Mouse (Mus musculus) lung, embryonic 15.5 days (tissue): ENCODE results near the gene Cnn2. TPM values are rescaled to one million over a fixed set of nuclear protein-coding genes. Genes with fewer than 3 reads are reported as not detected.

Experiments used
- ATAC-seq: fragments of 200-750 bp; cut with Nextera tagmentation; 2 replicates; pipeline ENCODE4 v1.8.0; 2017; ENCODE audit warnings: moderate number of reproducible peaks, borderline replicate concordance; ENCODE audit not compliant: low FRiP score, low TSS enrichment; ENCODE audit errors: extremely low read depth
- H3K27ac ChIP-seq: fragments of 300-500 bp; sonication (generic); 2 replicates; pipeline ENCODE4 v1.5.1; 2015; ENCODE audit warnings: moderate library complexity, mild to moderate bottlenecking, inconsistent platforms
- H3K27me3 ChIP-seq: fragments of 300-500 bp; sonication (generic); 2 replicates; pipeline ENCODE4 v1.6.1; 2015; ENCODE audit warnings: inconsistent platforms
- H3K36me3 ChIP-seq: fragments of 300-500 bp; sonication (generic); 2 replicates; pipeline ENCODE4 v1.6.1; 2015; ENCODE audit warnings: inconsistent platforms
- H3K4me1 ChIP-seq: fragments of 300-500 bp; sonication (generic); 2 replicates; pipeline ENCODE4 v1.6.1; 2015; ENCODE audit warnings: inconsistent platforms
- H3K4me2 ChIP-seq: fragments of 300-500 bp; sonication (generic); 2 replicates; pipeline ENCODE4 v1.6.1; 2015; ENCODE audit warnings: inconsistent platforms, mild to moderate bottlenecking, moderate library complexity
- H3K4me3 ChIP-seq: fragments of 300-500 bp; sonication (generic); 2 replicates; pipeline ENCODE4 v1.5.1; 2015; ENCODE audit warnings: mild to moderate bottlenecking, inconsistent platforms
- H3K9ac ChIP-seq: fragments of 300-500 bp; sonication (generic); 2 replicates; pipeline ENCODE4 v1.6.1; 2015; ENCODE audit warnings: inconsistent platforms
- H3K9me3 ChIP-seq: fragments of 300-500 bp; sonication (generic); 2 replicates; pipeline ENCODE4 v1.6.1; 2016; ENCODE audit warnings: inconsistent platforms
- WGBS: fragments of 180-500 bp; shearing (Covaris S2); methylation state at CpG from one replicate; pipeline ENCODE4 v1.1.7; 2015; 5-methylcytosine and 5-hydroxymethylcytosine counted together
- polyA plus RNA-seq: library from polyadenylated mRNA; unstranded; fragments of >200 nt; fragmentation: Nextera tagmentation; extraction: Ambion mirVana; gene quantifications from 2 replicates; pipeline ENCODE4 v1.2.1, GENCODE M21; 2015

The Cnn2 gene
- 367 and 375 TPM in 2 replicates for polyA plus RNA-seq

DNA sequence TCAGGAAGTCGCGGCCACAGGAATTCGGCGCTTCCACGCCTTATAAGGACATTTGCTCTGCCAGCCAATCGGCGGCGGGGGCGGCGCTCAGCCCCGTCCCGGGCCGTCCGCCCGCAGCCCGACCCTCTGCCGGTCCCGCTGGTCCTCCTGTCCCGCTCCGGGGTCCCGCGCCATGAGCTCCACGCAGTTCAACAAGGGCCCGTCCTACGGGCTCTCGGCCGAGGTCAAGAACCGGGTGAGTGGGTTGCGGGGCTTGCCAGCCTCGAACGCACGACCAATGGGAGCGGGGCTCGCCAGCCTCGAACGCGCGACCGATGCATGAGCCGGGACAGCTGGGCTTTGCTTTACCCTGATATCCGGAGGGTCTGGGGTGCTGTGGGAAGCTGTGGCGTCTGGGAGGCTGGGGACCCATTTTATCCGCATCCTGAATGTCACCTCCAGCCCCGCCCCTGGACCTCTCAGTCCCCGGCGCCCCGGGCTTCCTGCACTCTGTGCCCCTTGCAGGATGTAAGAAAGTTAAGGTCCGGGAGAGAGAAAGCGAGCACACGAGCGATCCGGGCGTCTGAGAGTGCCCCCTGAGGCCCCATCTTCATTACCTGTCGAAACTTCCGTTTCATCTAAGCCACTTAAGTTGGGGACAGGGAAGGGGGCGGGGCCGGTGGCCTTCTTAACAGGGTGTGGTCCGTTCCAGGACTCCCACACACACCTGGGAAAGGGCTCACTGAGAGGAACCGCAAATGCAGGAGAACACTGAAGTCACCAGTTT lies at the start of gene Cnn2:
Gene Cnn2 (plus strand): TSS at position 79 of the 766 bp plus-strand sequence.
- peak within 1 kb of the TSS; percentile 91 for H3K4me2 ChIP-seq
- H3K36me3 ChIP-seq: peaks cover 30% of the 10 kb centered on the region
- H3K27ac ChIP-seq: peak within 1 kb of the TSS; percentile 99
- peaks cover 52% of the 10 kb centered on the region for H3K4me1 ChIP-seq
- no peaks in the 10 kb centered on the region for H3K27me3 ChIP-seq
- WGBS: under 1% methylated on average over 59 of the region's 59 CpGs
- ATAC-seq: peak; percentile 33; the same call in 1 of the 2 replicates
- H3K9me3 ChIP-seq: no peaks in the 10 kb centered on the region
- peak within 1 kb of the TSS; percentile 86 for H3K4me3 ChIP-seq
- H3K9ac ChIP-seq: peak within 1 kb of the TSS; percentile 93

DNA sequence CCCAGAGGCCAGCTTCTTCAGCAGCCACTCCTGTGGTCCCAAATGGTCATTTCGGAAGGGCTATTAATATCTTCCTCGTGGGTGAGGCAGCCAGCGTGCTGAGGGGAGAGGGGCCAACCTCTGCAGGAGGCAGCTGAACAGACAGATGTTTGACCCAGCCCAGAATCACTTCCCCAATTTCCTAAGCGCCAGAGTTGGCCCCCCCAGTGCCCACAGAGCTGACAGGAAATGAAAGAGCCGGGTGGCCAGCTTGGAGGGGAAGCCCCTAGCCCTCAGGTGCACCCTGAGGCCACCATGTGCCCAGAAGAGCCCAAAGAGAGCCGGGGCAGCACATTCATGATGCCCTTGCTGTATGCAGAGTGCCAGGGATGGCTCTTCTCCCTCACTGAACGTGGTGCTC lies 47.6 kb upstream of the Cnn2 start:
- Histone ChIP-seq H3K4me3 (no peak overlapping the region), H3K27me3 (no peaks in the 10 kb centered on the region), H3K27ac (no peak overlapping the region), H3K36me3 (peaks cover 10% of the 10 kb centered on the region; the same call in 1 of the 2 replicates), H3K9ac (no peak overlapping the region), H3K4me2 (no peak overlapping the region), H3K9me3 (no peaks in the 10 kb centered on the region), H3K4me1 (peaks cover 49% of the 10 kb centered on the region)
- no peak for ATAC-seq
- WGBS: 49% methylated on average over 7 of the region's 7 CpGs

DNA sequence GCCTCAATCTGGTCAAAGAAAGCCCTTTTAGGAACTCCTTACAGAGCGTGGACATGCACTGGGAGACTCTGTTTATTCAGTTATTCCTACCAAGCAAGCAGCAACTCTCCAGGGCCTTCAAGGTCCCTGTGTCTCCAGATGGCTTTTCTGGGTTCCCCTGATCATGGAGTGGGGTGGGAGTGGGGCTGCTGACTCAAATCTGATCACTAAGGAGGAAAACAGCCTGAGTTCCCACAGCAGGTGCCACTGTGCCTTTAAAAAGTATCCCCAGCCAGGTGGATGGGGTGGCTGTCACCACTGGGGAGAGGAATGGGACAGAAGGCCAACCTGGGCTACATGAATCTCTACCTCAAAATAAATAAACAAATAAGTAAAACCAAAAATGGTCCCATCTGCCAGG lies 45.4 kb upstream of the Cnn2 start:
- Histone ChIP-seq H3K27me3 (no peaks in the 10 kb centered on the region), H3K9ac (no peak overlapping the region), H3K27ac (0 out of 2 replicates have a peak overlapping the region, but pooled peaks have one; percentile 3), H3K4me3 (no peak overlapping the region), H3K4me2 (no peak overlapping the region), H3K9me3 (no peaks in the 10 kb centered on the region), H3K36me3 (peaks cover 10% of the 10 kb centered on the region; the same call in 1 of the 2 replicates), H3K4me1 (peaks cover 47% of the 10 kb centered on the region)
- WGBS: 74% methylated on average over 1 of the region's 1 CpGs
- no peak for ATAC-seq

DNA sequence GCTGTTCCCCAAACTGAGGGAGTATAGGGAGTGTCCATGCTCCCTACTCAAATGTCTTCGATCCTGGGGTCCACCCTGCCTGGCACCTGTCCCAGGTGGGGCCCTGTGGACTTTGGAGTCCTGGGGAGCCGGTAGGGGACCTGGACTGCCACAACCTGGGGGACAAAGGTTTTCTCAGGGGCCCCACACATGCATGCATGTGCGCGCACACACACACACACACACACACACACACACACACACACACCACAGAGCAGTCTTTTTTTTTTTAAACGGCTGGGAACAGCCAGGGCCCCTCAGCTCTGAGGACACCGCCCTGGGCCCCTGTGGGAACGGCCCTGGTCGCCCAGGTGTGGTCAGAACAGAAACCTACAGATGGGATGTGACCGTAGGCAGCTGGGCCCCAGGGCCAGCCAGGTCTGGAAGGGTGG lies 44.9 kb upstream of the Cnn2 start:
- H3K4me3 ChIP-seq: no peak overlapping the region
- H3K36me3 ChIP-seq: peaks cover 10% of the 10 kb centered on the region; the same call in 1 of the 2 replicates
- peak overlapping the region; percentile 43 for H3K27ac ChIP-seq
- H3K4me2 ChIP-seq: no peak overlapping the region
- H3K4me1 ChIP-seq: peaks cover 43% of the 10 kb centered on the region
- WGBS: 63% methylated on average over 9 of the region's 9 CpGs
- no peak overlapping the region for H3K9ac ChIP-seq
- ATAC-seq: no peak
- no peaks in the 10 kb centered on the region for H3K9me3 ChIP-seq
- no peaks in the 10 kb centered on the region for H3K27me3 ChIP-seq

DNA sequence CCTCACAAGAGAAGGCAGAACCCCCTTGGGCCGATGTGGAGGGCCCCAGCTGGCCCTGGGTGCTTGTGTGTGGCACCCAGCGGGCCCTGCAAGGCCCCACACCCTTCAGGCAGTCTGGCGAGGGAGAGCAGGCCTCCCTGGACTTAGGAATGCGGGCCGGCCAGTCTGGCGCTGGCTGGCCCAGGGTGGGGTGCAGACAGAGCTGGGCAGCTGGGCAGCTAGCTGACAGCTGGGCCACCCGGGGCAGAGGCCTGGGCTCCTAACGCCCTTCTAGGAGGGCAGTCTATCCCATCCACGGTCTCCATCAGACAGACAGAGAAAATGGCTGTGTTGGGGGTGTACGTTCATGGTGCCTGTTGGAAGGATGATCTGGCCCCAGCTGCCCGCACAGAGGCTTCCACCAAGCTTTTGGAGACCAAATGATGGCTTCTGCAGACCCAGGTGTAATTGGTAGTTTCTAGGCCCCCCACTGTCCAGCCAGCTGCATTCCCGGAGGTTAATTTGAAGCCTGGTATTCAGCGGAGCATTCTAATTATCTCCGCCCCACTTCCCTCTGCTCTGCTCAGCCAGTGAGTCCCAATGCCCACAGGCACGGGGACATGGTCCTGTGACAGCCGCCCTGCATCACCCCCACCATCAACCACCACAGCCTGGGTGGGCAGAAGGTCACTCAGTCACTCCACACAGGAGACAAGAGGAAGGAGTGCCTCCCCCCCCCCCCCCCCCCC lies 42.7 kb upstream of the Cnn2 start:
- Histone ChIP-seq H3K9ac (peak overlapping the region; percentile 17; the same call in 1 of the 2 replicates), H3K4me3 (no peak overlapping the region)

DNA sequence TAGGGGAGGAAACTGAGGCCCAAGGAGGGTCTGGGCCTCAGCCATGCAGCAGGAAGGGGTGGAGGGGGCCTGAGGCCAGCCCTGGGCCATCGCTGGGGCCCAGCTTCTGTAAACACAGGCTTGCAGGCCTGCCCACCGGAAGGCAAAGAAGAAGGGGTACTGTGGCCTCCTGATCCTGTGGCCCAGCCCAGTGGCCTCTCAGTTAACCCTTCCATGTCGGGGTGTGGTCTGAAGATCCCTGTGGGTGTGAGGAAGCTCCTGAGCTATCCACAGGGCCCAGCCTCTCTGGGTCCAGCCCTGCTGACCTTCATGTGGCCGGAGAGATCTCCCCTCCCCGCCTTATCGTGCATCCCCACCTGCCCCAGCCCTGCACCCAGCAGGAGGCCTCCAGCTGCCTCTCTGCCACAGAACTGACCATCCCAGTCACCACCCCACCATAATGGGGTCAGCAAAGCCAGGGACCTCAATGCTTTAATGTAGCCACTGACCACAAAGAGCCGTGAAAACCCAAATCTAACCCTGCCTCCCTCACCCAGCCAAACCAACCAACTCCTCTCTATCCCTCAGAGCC lies 41.5 kb upstream of the Cnn2 start:
- no peaks in the 10 kb centered on the region for H3K9me3 ChIP-seq
- no peak overlapping the region for H3K9ac ChIP-seq
- H3K27ac ChIP-seq: peak overlapping the region; percentile 90
- H3K4me3 ChIP-seq: no peak overlapping the region
- peaks cover 34% of the 10 kb centered on the region for H3K36me3 ChIP-seq
- peaks cover 37% of the 10 kb centered on the region for H3K4me1 ChIP-seq
- WGBS: 27% methylated on average over 7 of the region's 7 CpGs
- H3K27me3 ChIP-seq: no peaks in the 10 kb centered on the region
- ATAC-seq: no peak
- peak overlapping the region; percentile 27; the same call in 1 of the 2 replicates for H3K4me2 ChIP-seq

More for the DNA sequence above, 42.7 kb upstream of the Cnn2 start:
- Histone ChIP-seq H3K27ac (peak overlapping the region; percentile 90), H3K36me3 (peaks cover 28% of the 10 kb centered on the region), H3K9me3 (no peaks in the 10 kb centered on the region), H3K4me1 (peaks cover 37% of the 10 kb centered on the region), H3K27me3 (no peaks in the 10 kb centered on the region), H3K4me2 (peak overlapping the region; percentile 31)
- WGBS: 32% methylated on average over 16 of the region's 16 CpGs
- peak; percentile 73; the same call in 1 of the 2 replicates for ATAC-seq

DNA sequence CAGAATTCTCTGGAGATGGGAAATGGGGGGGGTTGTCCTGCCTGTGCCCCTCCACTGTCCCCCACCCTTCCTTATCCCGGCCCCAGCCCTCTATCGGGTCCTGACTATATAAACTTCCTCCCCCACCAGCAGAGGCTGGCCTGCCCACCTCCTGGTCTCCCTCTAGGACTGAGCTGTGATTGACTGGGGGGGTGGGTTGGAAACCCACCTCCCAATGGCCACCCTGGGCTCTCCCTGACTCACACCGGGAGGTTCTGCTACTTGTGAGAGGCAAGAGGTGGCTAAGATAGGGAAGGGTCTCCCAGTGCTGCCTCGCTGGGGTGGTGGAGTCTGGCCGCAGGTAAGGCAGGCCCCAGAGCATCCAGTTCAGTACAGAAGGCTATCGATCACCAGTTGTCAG lies 40.9 kb upstream of the Cnn2 start:
- 61% methylated on average over 6 of the region's 6 CpGs for WGBS
- H3K9ac ChIP-seq: no peak overlapping the region
- ATAC-seq: no peak

DNA sequence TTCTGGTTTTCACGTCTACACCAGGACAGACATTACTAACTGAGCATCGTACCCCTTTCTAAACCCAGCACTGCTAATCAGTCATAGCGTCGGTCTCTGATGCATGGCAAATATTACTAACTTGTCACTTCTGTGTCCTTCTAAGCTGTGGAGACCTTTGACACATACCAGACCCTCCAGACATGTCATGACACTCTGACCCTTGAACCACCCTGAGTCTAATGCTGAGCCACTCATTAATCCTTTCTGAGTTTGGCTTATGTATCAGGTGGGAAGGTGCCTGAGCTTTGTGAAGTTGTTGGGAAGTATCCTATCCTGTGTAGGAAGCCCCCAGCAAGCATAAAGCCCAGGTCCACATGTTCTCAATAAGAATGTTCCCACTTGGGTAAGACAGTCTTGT lies 38.5 kb upstream of the Cnn2 start:
- Histone ChIP-seq H3K4me2 (no peak overlapping the region), H3K27ac (no peak overlapping the region), H3K4me1 (peaks cover 29% of the 10 kb centered on the region), H3K36me3 (peaks cover 40% of the 10 kb centered on the region), H3K4me3 (no peak overlapping the region), H3K9me3 (no peaks in the 10 kb centered on the region), H3K27me3 (no peaks in the 10 kb centered on the region), H3K9ac (no peak overlapping the region)
- ATAC-seq: no peak
- 79% methylated on average over 4 of the region's 4 CpGs for WGBS

More for the DNA sequence above, 40.9 kb upstream of the Cnn2 start:
- Histone ChIP-seq H3K4me3 (no peak overlapping the region), H3K9me3 (no peaks in the 10 kb centered on the region), H3K4me1 (peaks cover 37% of the 10 kb centered on the region), H3K27me3 (no peaks in the 10 kb centered on the region), H3K36me3 (peaks cover 29% of the 10 kb centered on the region), H3K27ac (0 out of 2 replicates have a peak overlapping the region, but pooled peaks have one; percentile 90), H3K4me2 (no peak overlapping the region)

DNA sequence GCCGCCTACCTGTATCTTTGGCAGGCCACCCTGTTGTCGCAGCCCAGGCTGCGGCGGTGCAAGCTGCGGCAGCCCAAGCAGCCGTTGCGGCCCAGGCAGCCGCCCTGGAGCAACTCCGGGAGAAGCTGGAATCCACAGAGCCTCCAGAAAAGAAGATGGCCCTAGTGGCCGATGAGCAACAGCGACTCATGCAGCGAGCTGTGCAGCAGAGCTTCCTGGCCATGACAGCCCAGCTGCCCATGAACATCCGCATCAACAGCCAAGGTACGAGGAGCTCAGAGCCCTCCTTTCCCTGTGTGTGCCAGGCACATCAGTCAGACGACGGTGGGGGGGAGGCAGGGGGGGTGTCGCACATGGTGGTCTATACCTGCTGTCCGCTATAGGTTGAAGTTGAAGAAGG lies 37.7 kb upstream of the Cnn2 start:
- Histone ChIP-seq H3K4me2 (no peak overlapping the region), H3K9ac (no peak overlapping the region), H3K4me3 (no peak overlapping the region), H3K27ac (no peak overlapping the region), H3K36me3 (peaks cover 40% of the 10 kb centered on the region), H3K4me1 (peaks cover 21% of the 10 kb centered on the region), H3K9me3 (no peaks in the 10 kb centered on the region), H3K27me3 (no peaks in the 10 kb centered on the region)
- ATAC-seq: no peak
- WGBS: 83% methylated on average over 18 of the region's 18 CpGs

DNA sequence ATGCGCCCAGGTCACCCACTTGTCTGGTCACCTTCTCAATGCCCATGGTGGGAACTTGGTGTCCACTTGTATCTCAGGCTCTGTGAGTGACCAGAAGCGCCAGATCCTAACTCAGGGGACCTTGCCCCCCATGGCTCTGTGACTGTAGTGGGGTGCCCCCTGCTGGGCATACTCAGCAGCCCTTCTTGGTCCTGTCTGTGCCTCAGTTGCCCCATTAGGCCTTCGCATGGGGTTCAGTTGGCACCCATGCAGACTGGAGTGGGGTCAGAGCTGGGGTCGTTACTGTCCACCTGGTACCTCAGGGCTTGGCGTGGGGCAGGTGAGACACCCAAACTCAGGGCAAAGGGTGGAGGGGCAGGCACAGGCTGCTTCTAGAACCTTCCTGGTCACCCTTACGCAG lies 34.4 kb upstream of the Cnn2 start:
- WGBS: 85% methylated on average over 6 of the region's 6 CpGs
- Histone ChIP-seq H3K27me3 (no peaks in the 10 kb centered on the region), H3K4me2 (no peak overlapping the region), H3K4me3 (no peak overlapping the region), H3K27ac (no peak overlapping the region), H3K4me1 (peaks cover 11% of the 10 kb centered on the region; the same call in 1 of the 2 replicates), H3K36me3 (peaks cover 39% of the 10 kb centered on the region), H3K9me3 (no peaks in the 10 kb centered on the region), H3K9ac (no peak overlapping the region)
- no peak for ATAC-seq

DNA sequence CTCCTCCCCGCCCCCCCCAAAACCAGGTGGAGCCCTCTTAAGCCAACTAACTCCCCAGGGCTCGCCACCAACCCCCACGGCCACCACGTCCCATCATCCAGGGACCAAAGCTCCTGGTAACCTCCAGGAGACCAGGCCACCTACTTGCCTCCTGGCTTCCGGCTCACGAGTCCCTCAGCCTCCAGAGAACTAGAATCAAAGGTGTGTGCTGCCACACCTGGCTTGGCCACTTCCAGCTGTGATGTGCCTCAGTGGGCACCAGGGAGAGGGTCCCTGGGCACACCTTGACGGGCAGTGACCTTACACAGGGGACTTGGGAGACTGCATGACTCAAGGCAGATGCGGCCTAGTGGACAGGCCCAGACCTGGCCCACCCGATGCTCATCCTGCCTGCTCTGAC lies 32.7 kb upstream of the Cnn2 start:
- no peak overlapping the region for H3K9ac ChIP-seq
- WGBS: 63% methylated on average over 9 of the region's 9 CpGs
- H3K27ac ChIP-seq: no peak overlapping the region
- H3K4me2 ChIP-seq: no peak overlapping the region
- H3K9me3 ChIP-seq: no peaks in the 10 kb centered on the region
- no peak overlapping the region for H3K4me3 ChIP-seq
- H3K27me3 ChIP-seq: no peaks in the 10 kb centered on the region
- H3K4me1 ChIP-seq: peaks cover 14% of the 10 kb centered on the region
- H3K36me3 ChIP-seq: peaks cover 23% of the 10 kb centered on the region
- ATAC-seq: no peak
